Mouse (Mus musculus) stomach, embryonic 14.5 days (tissue): ENCODE data around the gene Oaz1. TPM values are rescaled to one million over a fixed set of nuclear protein-coding genes. Genes with fewer than 3 reads are reported as not detected.

Source experiments
- ATAC-seq: fragments of 200-750 bp; cut with Nextera tagmentation; 2 replicates; pipeline ENCODE4 v1.8.0; 2017; ENCODE audit warnings: low read depth, moderate TSS enrichment; ENCODE audit not compliant: insufficient number of reproducible peaks, insufficient read depth, low FRiP score
- H3K27ac ChIP-seq: fragments of 300-500 bp; sonication (generic); 2 replicates; pipeline ENCODE4 v1.5.1; 2014; ENCODE audit warnings: mild to moderate bottlenecking, low read length, moderate library complexity, mixed read lengths
- H3K27me3 ChIP-seq: fragments of 300-500 bp; sonication (generic); 2 replicates; pipeline ENCODE4 v1.6.1; 2014; ENCODE audit warnings: low read length, control low read depth, mixed read lengths; ENCODE audit not compliant: control insufficient read depth, insufficient read depth
- H3K36me3 ChIP-seq: fragments of 300-500 bp; sonication (generic); 2 replicates; pipeline ENCODE4 v1.6.1; 2014; ENCODE audit warnings: mild to moderate bottlenecking, control low read depth, low read length, moderate library complexity, mixed read lengths; ENCODE audit not compliant: control insufficient read depth, insufficient read depth
- H3K4me1 ChIP-seq: fragments of 300-500 bp; sonication (generic); 2 replicates; pipeline ENCODE4 v1.6.1; 2014; ENCODE audit warnings: low read length, control low read depth, mixed read lengths; ENCODE audit not compliant: control insufficient read depth, insufficient read depth
- H3K4me2 ChIP-seq: fragments of 300-500 bp; sonication (generic); replicated peaks from 2 replicates; pipeline ENCODE4 v1.6.1; 2014; ENCODE audit warnings: low read depth, low read length, control low read depth
- H3K4me3 ChIP-seq: fragments of 300-500 bp; sonication (generic); 2 replicates; pipeline ENCODE4 v1.5.1; 2014; ENCODE audit warnings: low read depth, low read length, control low read depth
- H3K9ac ChIP-seq: fragments of 300-500 bp; sonication (generic); replicated peaks from 2 replicates; pipeline ENCODE4 v1.6.1; 2014; ENCODE audit warnings: low read depth, mild to moderate bottlenecking, control low read depth, low read length, moderate library complexity, mixed read lengths
- H3K9me3 ChIP-seq: fragments of 300-500 bp; sonication (generic); 2 replicates; pipeline ENCODE4 v1.6.1; 2016; ENCODE audit warnings: low read depth, low read length, control low read depth; ENCODE audit not compliant: control insufficient read depth
- WGBS: fragments of 180-500 bp; shearing (Covaris S2); extraction: QIAGEN DNeasy Blood & Tissue Kit; methylation state at CpG from one replicate; pipeline ENCODE4 v1.1.7; 2014; 5-methylcytosine and 5-hydroxymethylcytosine counted together
- polyA plus RNA-seq: library from polyadenylated mRNA; unstranded; fragments of >200 nt; fragmentation: Nextera tagmentation; extraction: Ambion mirVana; gene quantifications from 2 replicates; pipeline ENCODE4 v1.2.1, GENCODE M21; 2014

The Oaz1 gene
- polyA plus RNA-seq, 1 experiment from 2014 or later = 1,898 TPM

DNA sequence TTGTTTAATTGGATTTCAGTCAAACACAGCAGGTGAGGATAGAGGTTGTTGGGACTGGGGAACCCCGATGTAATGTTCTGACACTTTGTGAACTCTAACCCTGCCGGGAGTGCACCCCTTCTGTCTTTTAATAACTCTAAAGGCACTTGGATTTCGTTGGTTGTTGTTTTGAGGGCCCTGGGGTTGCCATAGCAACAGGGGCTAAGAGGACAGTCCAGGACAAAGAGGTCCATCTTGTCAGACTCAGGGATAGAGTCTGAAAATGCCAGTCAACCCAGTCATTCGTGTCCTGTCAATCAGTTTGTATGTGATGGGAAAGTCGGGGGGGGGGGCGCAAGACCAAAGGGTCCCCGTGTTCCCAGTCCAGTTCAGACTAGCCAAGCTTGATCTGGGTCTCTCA is 6.4 kb downstream of the Oaz1 start:
- H3K27me3 ChIP-seq = peaks cover 22% of the 10 kb centered on the region
- H3K4me3 ChIP-seq = no peak overlapping the region
- peaks cover 20% of the 10 kb centered on the region for H3K4me1 ChIP-seq
- 77% methylated on average over 7 of the region's 7 CpGs for WGBS
- no peak for ATAC-seq
- no peak overlapping the region for H3K4me2 ChIP-seq
- peaks cover 5% of the 10 kb centered on the region; the same call in 1 of the 2 replicates for H3K9me3 ChIP-seq
- no peak overlapping the region for H3K9ac ChIP-seq
- H3K27ac ChIP-seq = no peak overlapping the region
- peaks cover 11% of the 10 kb centered on the region for H3K36me3 ChIP-seq

DNA sequence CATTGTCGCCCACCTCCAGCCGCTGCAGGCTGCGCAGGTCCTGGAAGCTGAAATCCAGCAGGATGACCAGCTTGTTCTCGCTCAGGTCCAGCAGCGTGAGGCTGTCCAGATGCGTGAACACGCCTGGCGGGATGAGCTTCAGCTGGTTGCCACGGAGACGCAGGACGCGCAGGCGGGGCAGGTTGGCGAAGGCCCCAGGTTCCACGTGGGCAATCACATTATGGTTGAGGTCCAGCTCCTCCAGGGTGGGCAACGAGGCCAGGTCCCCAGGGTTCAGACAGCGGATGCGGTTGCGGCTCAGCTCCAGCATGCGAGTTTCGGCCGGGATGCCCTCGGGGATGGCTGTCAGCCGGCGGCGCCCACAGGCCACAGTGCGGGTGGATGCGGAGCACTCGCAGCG is 9.2 kb downstream of the Oaz1 start:
- Histone ChIP-seq H3K36me3 (no peaks in the 10 kb centered on the region), H3K4me3 (no peak overlapping the region), H3K27ac (no peak overlapping the region), H3K9ac (no peak overlapping the region), H3K9me3 (peaks cover 5% of the 10 kb centered on the region; the same call in 1 of the 2 replicates), H3K4me2 (0 out of 2 replicates have a peak overlapping the region, but pooled peaks have one; percentile 0), H3K4me1 (peaks cover 9% of the 10 kb centered on the region), H3K27me3 (peaks cover 22% of the 10 kb centered on the region)
- no peak for ATAC-seq
- 43% methylated on average over 30 of the region's 30 CpGs for WGBS

DNA sequence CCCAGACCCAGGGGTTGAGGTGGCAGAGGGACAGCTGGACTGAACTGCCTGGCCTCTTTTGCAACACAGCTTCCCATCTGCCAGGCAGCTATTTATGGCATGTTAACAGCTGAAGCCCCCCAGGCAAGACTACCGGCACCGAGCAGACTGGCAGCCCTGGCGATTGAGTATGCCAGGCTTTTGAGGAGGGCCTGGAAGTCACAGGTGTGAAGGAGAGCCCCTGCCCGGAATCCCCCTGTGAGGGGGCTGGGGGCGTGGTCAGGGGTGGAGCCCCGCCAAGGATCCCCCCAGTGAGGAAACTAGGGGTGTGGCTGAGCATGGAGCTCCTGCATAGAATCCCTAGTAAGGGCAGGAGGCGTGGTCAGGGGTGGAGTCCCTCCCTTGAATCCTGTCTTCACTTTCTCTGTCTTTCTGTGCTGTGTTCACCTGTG is 10.5 kb downstream of the Oaz1 start:
- no peak; the same call in 1 of the 2 replicates for ATAC-seq

DNA sequence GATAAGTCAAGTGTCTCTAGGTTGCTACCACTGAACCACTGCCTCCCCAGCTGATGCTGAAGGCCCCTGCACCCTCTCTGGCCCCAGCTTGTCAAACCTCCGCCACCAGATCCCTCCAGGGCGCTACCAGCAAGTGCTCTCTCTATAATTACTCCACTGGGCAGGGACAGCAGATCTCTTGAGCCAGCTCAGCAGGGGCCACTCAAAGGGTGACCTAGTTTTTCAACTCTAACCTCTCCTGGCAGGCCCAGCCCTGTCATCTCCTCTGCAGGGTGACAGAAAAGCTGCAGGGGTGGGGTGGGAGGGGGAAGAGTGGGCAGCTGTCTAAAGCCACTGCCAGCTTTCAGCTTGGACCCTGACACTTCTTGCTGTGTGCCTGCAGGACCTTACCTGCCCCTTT is 11.4 kb downstream of the Oaz1 start:
- H3K4me2 ChIP-seq = no peak overlapping the region
- H3K4me3 ChIP-seq = no peak overlapping the region
- peaks cover 3% of the 10 kb centered on the region; the same call in 1 of the 2 replicates for H3K4me1 ChIP-seq
- peaks cover 5% of the 10 kb centered on the region; the same call in 1 of the 2 replicates for H3K9me3 ChIP-seq
- peaks cover 32% of the 10 kb centered on the region for H3K27me3 ChIP-seq
- 24% methylated on average over 2 of the region's 2 CpGs for WGBS
- ATAC-seq = no peak
- H3K9ac ChIP-seq = no peak overlapping the region
- H3K27ac ChIP-seq = no peak overlapping the region
- no peaks in the 10 kb centered on the region for H3K36me3 ChIP-seq

More for the DNA sequence above, 10.5 kb downstream of the Oaz1 start:
- H3K4me2 ChIP-seq = no peak overlapping the region
- H3K4me3 ChIP-seq = no peak overlapping the region
- 50% methylated on average over 7 of the region's 7 CpGs for WGBS
- H3K9ac ChIP-seq = no peak overlapping the region
- no peaks in the 10 kb centered on the region for H3K36me3 ChIP-seq
- H3K27me3 ChIP-seq = peaks cover 24% of the 10 kb centered on the region
- H3K4me1 ChIP-seq = peaks cover 3% of the 10 kb centered on the region; the same call in 1 of the 2 replicates
- H3K9me3 ChIP-seq = peaks cover 5% of the 10 kb centered on the region; the same call in 1 of the 2 replicates
- H3K27ac ChIP-seq = no peak overlapping the region

DNA sequence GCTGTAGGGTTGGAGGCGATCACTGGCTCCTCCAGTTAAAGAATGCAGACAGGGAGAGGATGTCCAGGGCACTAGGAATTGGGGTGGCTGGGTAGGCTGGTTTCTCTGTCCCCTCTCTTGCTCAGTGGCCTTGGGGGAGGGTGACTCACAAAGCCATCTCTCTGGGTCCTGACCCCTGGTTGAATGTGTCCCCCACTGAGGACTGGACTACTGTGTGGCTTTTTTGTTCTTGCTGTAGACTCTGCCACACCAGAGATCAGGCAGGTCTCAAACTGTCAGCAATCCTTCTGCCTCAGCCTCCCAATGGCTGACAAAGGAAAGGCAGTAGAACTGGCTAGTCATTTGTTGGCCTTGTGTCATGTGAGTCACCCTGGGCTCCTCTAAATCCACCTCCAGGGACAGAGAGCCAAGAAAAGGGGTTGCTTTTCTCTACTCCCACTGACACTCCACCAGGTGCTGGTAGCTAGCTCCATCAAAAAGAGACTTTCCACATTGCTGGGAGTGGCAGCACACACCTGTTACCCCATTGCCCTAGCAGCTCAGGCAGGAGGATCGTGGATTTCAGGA is 12.0 kb downstream of the Oaz1 start:
- ATAC-seq = no peak
- WGBS = 65% methylated on average over 2 of the region's 2 CpGs
- H3K4me2 ChIP-seq = no peak overlapping the region
- peaks cover 38% of the 10 kb centered on the region for H3K27me3 ChIP-seq
- peaks cover 5% of the 10 kb centered on the region; the same call in 1 of the 2 replicates for H3K9me3 ChIP-seq
- H3K4me1 ChIP-seq = peaks cover 4% of the 10 kb centered on the region; the same call in 1 of the 2 replicates
- H3K4me3 ChIP-seq = no peak overlapping the region
- no peak overlapping the region for H3K9ac ChIP-seq
- H3K27ac ChIP-seq = no peak overlapping the region
- H3K36me3 ChIP-seq = no peaks in the 10 kb centered on the region

DNA sequence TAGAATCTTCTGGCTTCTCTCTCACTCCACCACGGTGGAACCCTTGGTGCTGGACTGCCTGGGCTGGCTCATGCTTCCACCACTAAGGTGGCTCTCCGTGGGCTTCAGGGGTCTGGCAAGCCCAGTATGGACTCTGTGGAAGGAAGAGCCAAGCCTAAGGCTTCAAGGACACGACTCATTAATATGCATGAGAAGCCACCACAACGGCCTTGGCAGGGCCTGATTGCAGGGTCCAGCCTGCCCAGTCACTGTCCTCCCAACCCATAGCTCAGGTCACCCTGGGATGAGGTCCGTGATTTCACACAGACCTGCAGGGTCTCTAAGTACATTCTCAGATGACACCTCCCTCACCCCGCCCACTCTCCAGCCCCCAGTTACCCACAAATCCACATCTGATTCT is 13.4 kb downstream of the Oaz1 start:
- no peak for ATAC-seq

DNA sequence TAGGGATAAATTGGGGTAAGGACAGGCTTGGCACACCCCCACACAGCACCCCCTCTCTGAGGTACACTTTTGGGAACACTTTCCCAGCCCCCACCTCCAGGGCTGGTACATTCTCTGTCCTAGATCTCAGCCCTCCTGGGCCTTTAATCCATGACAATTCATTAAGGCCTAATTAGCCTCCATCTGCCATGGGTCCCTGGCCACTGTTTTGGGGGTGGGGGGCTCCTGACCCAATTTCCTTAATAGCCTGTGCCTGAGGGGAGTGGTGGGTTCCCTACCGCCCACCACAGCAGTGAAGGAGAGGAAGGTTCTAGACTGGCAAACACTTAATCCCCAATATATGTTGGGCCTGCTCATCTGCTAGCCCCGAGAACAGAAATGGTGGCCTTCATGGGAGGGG is 15.2 kb downstream of the Oaz1 start:
- Histone ChIP-seq H3K9me3 (no peaks in the 10 kb centered on the region), H3K27me3 (peaks cover 39% of the 10 kb centered on the region), H3K9ac (no peak overlapping the region), H3K4me1 (0 out of 2 replicates have a peak, but pooled peaks cover 4% of the 10 kb centered on the region), H3K27ac (no peak overlapping the region), H3K36me3 (no peaks in the 10 kb centered on the region), H3K4me3 (no peak overlapping the region), H3K4me2 (no peak overlapping the region)
- ATAC-seq = no peak
- WGBS = 80% methylated on average over 2 of the region's 2 CpGs

More for the DNA sequence above, 13.4 kb downstream of the Oaz1 start:
- Histone ChIP-seq H3K27ac (no peak overlapping the region), H3K4me1 (peaks cover 7% of the 10 kb centered on the region; the same call in 1 of the 2 replicates), H3K36me3 (no peaks in the 10 kb centered on the region), H3K4me3 (no peak overlapping the region), H3K4me2 (no peak overlapping the region), H3K9ac (no peak overlapping the region), H3K27me3 (peaks cover 46% of the 10 kb centered on the region), H3K9me3 (peaks cover under 1% of the 10 kb centered on the region; the same call in 1 of the 2 replicates)
- WGBS = 66% methylated on average over 6 of the region's 6 CpGs

DNA sequence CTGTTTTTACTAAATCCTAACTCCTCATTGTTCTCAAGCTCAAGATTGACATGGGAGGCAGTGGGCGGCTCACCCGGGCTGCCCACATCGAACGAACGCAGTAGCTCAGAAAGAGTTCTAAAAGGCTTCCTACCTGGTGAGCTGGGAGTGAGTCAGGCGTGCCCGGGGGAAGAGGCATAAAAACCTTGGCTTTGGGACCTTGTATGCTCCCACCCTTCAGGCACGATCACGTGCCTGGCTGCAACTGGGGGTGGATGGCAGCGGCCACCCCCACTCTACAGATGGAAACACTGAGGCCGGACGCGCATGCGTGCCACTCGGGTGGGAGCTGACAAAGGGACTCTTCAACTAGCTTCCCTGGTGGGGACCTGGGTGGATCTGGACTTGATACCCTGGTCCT is 15.9 kb downstream of the Oaz1 start:
- H3K27me3 ChIP-seq = peaks cover 37% of the 10 kb centered on the region
- H3K27ac ChIP-seq = no peak overlapping the region
- no peak for ATAC-seq
- no peak overlapping the region for H3K9ac ChIP-seq
- WGBS = 77% methylated on average over 15 of the region's 15 CpGs
- no peaks in the 10 kb centered on the region for H3K9me3 ChIP-seq
- no peak overlapping the region for H3K4me3 ChIP-seq
- 0 out of 2 replicates have a peak, but pooled peaks cover 4% of the 10 kb centered on the region for H3K4me1 ChIP-seq
- no peak overlapping the region for H3K4me2 ChIP-seq
- no peaks in the 10 kb centered on the region for H3K36me3 ChIP-seq
